Mouse (Mus musculus) megakaryocyte-erythroid progenitor cell, adult 5-6 weeks (primary cell): ENCODE results near the gene Gpr135. TPM values are rescaled to one million over a fixed set of nuclear protein-coding genes. Genes with fewer than 3 reads are reported as not detected.
"Not testable (repeated sequence)": the region's sequence is repeated elsewhere in the genome, so short reads cannot be mapped to it uniquely, and the experiment has no call there.

Source experiments
- ATAC-seq: replicated peaks from 2 replicates; pipeline ENCODE4 v1.8.0; 2016; ENCODE audit warnings: mild to moderate bottlenecking, inconsistent platforms; ENCODE audit not compliant: severe bottlenecking, poor library complexity, low FRiP score, low TSS enrichment
- total RNA-seq, 2 experiments: library from RNA; stranded (forward) in 1 of 2; stranded (reverse) in 1 of 2; fragments of 200-1000, 215-1000 nt in 1 of 2; fragments of >200 nt in 1 of 2; fragmentation: Nextera tagmentation in 1 of 2; gene quantifications; 2 replicates each; pipeline ENCODE4 v1.2.3; 2014 to 2017

Gpr135 gene
- total RNA-seq, 2 experiments from 2014 or later: not detected

- ATAC-seq: no peak
Observed at GRCm38 (mm10) chr12:72057780-72058179, 13.1 kb downstream of the Gpr135 start.

- ATAC-seq: no peak
Observed at GRCm38 (mm10) chr12:72053851-72054250, 17.1 kb downstream of the Gpr135 start.

GRCm38 (mm10) chr12:72053303-72053702 is 17.6 kb downstream of the Gpr135 start:
- peak; percentile 47; the same call in 1 of the 2 replicates for ATAC-seq

- ATAC-seq: no peak
Observed at GRCm38 (mm10) chr12:72052571-72052970, 18.4 kb downstream of the Gpr135 start.

GRCm38 (mm10) chr12:72050821-72051220 is 20.1 kb downstream of the Gpr135 start:
- ATAC-seq: no peak

- ATAC-seq: not testable (repeated sequence)
Observed at GRCm38 (mm10) chr12:72050156-72050555, 20.8 kb downstream of the Gpr135 start.

GRCm38 (mm10) chr12:72047513-72047912 is 23.4 kb downstream of the Gpr135 start:
- 0 out of 2 replicates have a peak, but pooled peaks have one; percentile 50 for ATAC-seq

- ATAC-seq: no peak
Observed at GRCm38 (mm10) chr12:72041238-72041637, 29.7 kb downstream of the Gpr135 start.

GRCm38 (mm10) chr12:72039501-72039900 is 31.4 kb downstream of the Gpr135 start:
- no peak for ATAC-seq

GRCm38 (mm10) chr12:72038866-72039265 is 32.1 kb downstream of the Gpr135 start:
- no peak for ATAC-seq

- ATAC-seq: no peak
Observed at GRCm38 (mm10) chr12:72037049-72037448, 33.9 kb downstream of the Gpr135 start.

- 0 out of 2 replicates have a peak, but pooled peaks have one; percentile 37 for ATAC-seq
Observed at GRCm38 (mm10) chr12:72036097-72036661, 34.7 kb downstream of the Gpr135 start.

- ATAC-seq: no peak
Observed at GRCm38 (mm10) chr12:72031794-72032193, 39.1 kb downstream of the Gpr135 start.

GRCm38 (mm10) chr12:72031171-72031570 is 39.8 kb downstream of the Gpr135 start:
- ATAC-seq: no peak

GRCm38 (mm10) chr12:72025275-72025795 is 45.6 kb downstream of the Gpr135 start:
- no peak for ATAC-seq

GRCm38 (mm10) chr12:72023572-72023971 is 47.4 kb downstream of the Gpr135 start:
- no peak for ATAC-seq

GRCm38 (mm10) chr12:72022790-72023189 is 48.1 kb downstream of the Gpr135 start:
- peak; percentile 78 for ATAC-seq

GRCm38 (mm10) chr12:72021543-72021942 is 49.4 kb downstream of the Gpr135 start:
- ATAC-seq: no peak

GRCm38 (mm10) chr12:72020285-72020684 is 50.6 kb downstream of the Gpr135 start:
- no peak for ATAC-seq
